Mouse (Mus musculus) CH12.LX (cell line): ENCODE measurements at regions not wholly inside any gene's neighbourhood (a gene's known extent, or its start where the extent isn't known, plus 50 kb on each side); places are given as distances from the start of the nearest gene placed in this dataset.

Experiments used
- DNase-seq: peaks from one replicate; pipeline ENCODE4 v3.0.0-alpha.2; 2013; ENCODE audit errors: extremely low read depth
- H3K27ac ChIP-seq: 2 replicates; pipeline ENCODE4 v1.5.1; 2012; ENCODE audit warnings: low read depth, mild to moderate bottlenecking, control low read depth, moderate library complexity; ENCODE audit not compliant: insufficient read depth
- H3K27me3 ChIP-seq: replicated peaks from 2 replicates; pipeline ENCODE3; 2012; ENCODE audit warnings: inconsistent platforms
- H3K36me3 ChIP-seq, 2 experiments: replicated peaks in 1 of 2; 2 replicates each; pipeline versions ENCODE3 to v1.6.1; 2012; ENCODE audit warnings: inconsistent platforms in 1 of 2, low read length in 1 of 2, mild to moderate bottlenecking in 1 of 2, mixed read lengths in 1 of 2, moderate library complexity in 1 of 2; ENCODE audit not compliant: control insufficient read depth in 1 of 2, insufficient read depth in 1 of 2
- H3K4me1 ChIP-seq, 2 experiments: 2 replicates each; pipeline ENCODE4 v1.6.1; 2012; ENCODE audit warnings: inconsistent platforms in 1 of 2, moderate library complexity in 1 of 2; ENCODE audit not compliant: insufficient read depth in 2 of 2, control insufficient read depth in 1 of 2
- H3K4me2 ChIP-seq: 2 replicates; pipeline ENCODE4 v1.6.1; 2012; ENCODE audit warnings: low read depth, mild to moderate bottlenecking, control low read depth; ENCODE audit not compliant: poor library complexity, insufficient read depth, severe bottlenecking
- H3K4me3 ChIP-seq, 3 experiments: fragments of 150-350 bp in 1 of 3; sonication (generic) in 1 of 3; replicated peaks in 1 of 3; 2 replicates each; pipeline versions ENCODE3 to v1.5.1; 2011 to 2012; ENCODE audit warnings: low read depth in 2 of 3, low read length in 2 of 3, mild to moderate bottlenecking in 2 of 3, moderate library complexity in 2 of 3, control low read depth in 1 of 3, improper control_type of control experiment in 1 of 3, inconsistent platforms in 1 of 3, mixed read lengths in 1 of 3; ENCODE audit not compliant: poor library complexity in 1 of 3
- H3K79me2 ChIP-seq: replicated peaks from 2 replicates; pipeline ENCODE4 v1.6.1; 2012; ENCODE audit warnings: mild to moderate bottlenecking, moderate library complexity; ENCODE audit not compliant: control insufficient read depth, poor library complexity, insufficient read depth, severe bottlenecking; ENCODE audit errors: extremely low read depth
- H3K9ac ChIP-seq: 2 replicates; pipeline ENCODE4 v1.6.1; 2012; ENCODE audit warnings: low read depth, mild to moderate bottlenecking, control low read depth, moderate library complexity; ENCODE audit not compliant: insufficient read depth
- H3K9me3 ChIP-seq: replicated peaks from 2 replicates; pipeline ENCODE3; 2012; ENCODE audit warnings: low read length, inconsistent platforms, mixed read lengths
- CHD1 ChIP-seq: IDR thresholded peaks from 2 replicates; pipeline ENCODE4 v1.6.1; 2012; ENCODE audit warnings: low read depth, low read length, improper control_type of control experiment, inconsistent platforms
- CHD2 ChIP-seq: IDR thresholded peaks from 2 replicates; pipeline ENCODE4 v1.6.1; 2011; ENCODE audit warnings: low read length, improper control_type of control experiment
- CTCF ChIP-seq, 2 experiments: IDR thresholded peaks in 1 of 2; conservative IDR thresholded peaks in 1 of 2; 2 replicates each; pipeline ENCODE4 v1.5.1; 2011 to 2012; ENCODE audit warnings: low read depth in 2 of 2, low read length in 2 of 2, improper control_type of control experiment in 1 of 2, inconsistent platforms in 1 of 2, mild to moderate bottlenecking in 1 of 2, moderate library complexity in 1 of 2
- GABPA ChIP-seq: IDR thresholded peaks from 2 replicates; pipeline ENCODE4 v1.6.1; 2012; ENCODE audit warnings: low read depth, low read length, improper control_type of control experiment, inconsistent platforms; ENCODE audit not compliant: insufficient replicate concordance
- JUN ChIP-seq: IDR thresholded peaks from 2 replicates; pipeline ENCODE4 v1.6.1; 2011; ENCODE audit warnings: low read depth, mild to moderate bottlenecking, low read length, improper control_type of control experiment, moderate library complexity; ENCODE audit not compliant: insufficient read depth
- JUND ChIP-seq: conservative IDR thresholded peaks from 2 replicates; pipeline ENCODE4 v1.6.1; 2011; ENCODE audit warnings: low read depth, low read length, improper control_type of control experiment
- MAFK ChIP-seq: IDR thresholded peaks from 2 replicates; pipeline ENCODE4 v1.6.1; 2011; ENCODE audit warnings: low read length, improper control_type of control experiment; ENCODE audit not compliant: insufficient replicate concordance
- MAZ ChIP-seq: IDR thresholded peaks from 2 replicates; pipeline ENCODE4 v1.6.1; 2012; ENCODE audit warnings: low read depth, mild to moderate bottlenecking, inconsistent platforms, low read length, improper control_type of control experiment, moderate library complexity
- MEF2A ChIP-seq: IDR thresholded peaks from 2 replicates; pipeline ENCODE4 v1.6.1; 2014; ENCODE audit warnings: low read depth, mild to moderate bottlenecking, inconsistent platforms, low read length, improper control_type of control experiment, borderline replicate concordance
- MYC ChIP-seq: IDR thresholded peaks from 2 replicates; pipeline ENCODE4 v1.6.1; 2011; ENCODE audit warnings: low read depth, mild to moderate bottlenecking, improper control_type of control experiment, low read length
- PAX5 ChIP-seq: IDR thresholded peaks from 2 replicates; pipeline ENCODE4 v1.6.1; 2012; ENCODE audit warnings: low read length, inconsistent platforms, mixed read lengths
- POLR2A ChIP-seq: IDR thresholded peaks from 2 replicates; pipeline ENCODE4 v1.6.1; 2011; ENCODE audit warnings: low read depth, mild to moderate bottlenecking, improper control_type of control experiment, low read length
- RCOR1 ChIP-seq: conservative IDR thresholded peaks from 2 replicates; pipeline ENCODE4 v1.6.1; 2012; ENCODE audit warnings: low read depth, mild to moderate bottlenecking, inconsistent platforms, low read length, improper control_type of control experiment
- SIN3A ChIP-seq: IDR thresholded peaks from 2 replicates; pipeline ENCODE4 v1.6.1; 2012; ENCODE audit warnings: low read length, improper control_type of control experiment, inconsistent platforms
- TCF12 ChIP-seq: IDR thresholded peaks from 2 replicates; pipeline ENCODE4 v1.6.1; 2014; ENCODE audit warnings: low read depth, mild to moderate bottlenecking, inconsistent platforms, low read length, improper control_type of control experiment
- USF2 ChIP-seq: conservative IDR thresholded peaks from 2 replicates; pipeline ENCODE4 v1.6.1; 2011; ENCODE audit warnings: low read depth, low read length, improper control_type of control experiment
- ZC3H11A ChIP-seq: IDR thresholded peaks from 2 replicates; pipeline ENCODE4 v1.6.1; 2012; ENCODE audit warnings: low read depth, mild to moderate bottlenecking, inconsistent platforms, low read length, improper control_type of control experiment
- ZKSCAN1 ChIP-seq: IDR thresholded peaks from 2 replicates; pipeline ENCODE4 v1.6.1; 2012; ENCODE audit warnings: low read depth, inconsistent platforms, low read length, improper control_type of control experiment, borderline replicate concordance
- ZNF384 ChIP-seq: IDR thresholded peaks from 2 replicates; pipeline ENCODE4 v1.6.1; 2012; ENCODE audit warnings: low read depth, low read length, improper control_type of control experiment, inconsistent platforms
- dilution Hi-C: fragments of 300-500 bp; cut with MboI; formaldehyde crosslinking; loops from 2 replicates; pipeline ENCODE4 v1.14.3; 2020; ENCODE audit warnings: low sequenced_read_pairs; ENCODE audit not compliant: extremely low pct_unique_long_range_greater_than_20kb, extremely low pct_ligation_motif_present
- in situ Hi-C: fragments of 300-500 bp; cut with MboI; formaldehyde crosslinking; loops from 3 replicates; pipeline ENCODE4 v1.14.3; 2019; ENCODE audit warnings: low sequenced_read_pairs, low pct_ligation_motif_present, low pct_unique_long_range_greater_than_20kb, mixed read lengths

DNA sequence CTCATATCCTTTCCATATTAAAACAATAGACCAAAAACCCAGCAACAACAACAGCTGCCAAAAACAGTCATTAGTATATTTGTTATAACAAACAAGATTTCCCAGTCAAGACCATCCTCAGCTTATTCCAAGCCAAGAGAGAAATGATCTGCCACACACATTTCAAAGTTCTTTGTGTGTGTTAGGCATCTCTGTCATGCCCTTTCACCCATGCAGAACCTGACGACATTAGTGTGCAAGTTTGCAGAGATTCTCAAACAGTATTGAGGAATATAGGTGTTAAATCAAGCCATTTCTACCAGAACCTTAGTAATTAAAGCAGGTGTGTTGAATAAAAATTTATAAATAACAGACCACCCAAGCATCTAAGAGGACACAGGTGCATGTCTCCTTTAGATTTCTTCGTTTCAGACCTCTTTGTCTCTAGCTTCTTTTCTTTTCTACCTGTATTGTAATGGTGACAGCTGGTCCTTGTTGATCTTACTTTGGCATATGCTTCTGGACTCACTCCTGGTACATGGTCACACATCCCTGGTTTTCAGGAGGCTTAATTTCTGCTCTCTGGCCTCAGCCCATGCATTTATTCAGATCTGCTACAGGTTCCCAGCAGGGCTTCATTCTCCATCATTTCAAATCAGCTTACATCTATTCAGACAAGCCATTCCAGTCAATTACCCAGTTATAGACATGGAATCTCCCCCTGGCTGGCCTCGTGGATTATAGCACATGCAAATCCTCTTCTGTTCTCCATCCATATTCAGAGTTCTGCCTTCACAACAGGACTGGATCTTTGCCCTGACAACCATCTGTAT, 766.3 kb upstream of the Cdh10 start:
- peaks cover 27% of the 10 kb centered on the region for H3K9me3 ChIP-seq
- in situ Hi-C loops (no loop called here), dilution Hi-C loops (no loop called here)
- H3K4me2 ChIP-seq, result no peak overlapping the region
- no peak overlapping the region for H3K27ac ChIP-seq
- no peaks in the 10 kb centered on the region for H3K36me3 ChIP-seq
- H3K4me1 ChIP-seq, result no peaks in the 10 kb centered on the region
- no peaks in the 10 kb centered on the region for H3K79me2 ChIP-seq
- TF ChIP-seq MYC (no peak), MAZ (no peak), TCF12 (no peak), CHD2 (no peak), GABPA (no peak), ZNF384 (no peak)
- H3K4me3 ChIP-seq, result no peak overlapping the region
- H3K27me3 ChIP-seq, result no peaks in the 10 kb centered on the region
- DNase-seq, result no peak
- H3K9ac ChIP-seq, result no peak overlapping the region

DNA sequence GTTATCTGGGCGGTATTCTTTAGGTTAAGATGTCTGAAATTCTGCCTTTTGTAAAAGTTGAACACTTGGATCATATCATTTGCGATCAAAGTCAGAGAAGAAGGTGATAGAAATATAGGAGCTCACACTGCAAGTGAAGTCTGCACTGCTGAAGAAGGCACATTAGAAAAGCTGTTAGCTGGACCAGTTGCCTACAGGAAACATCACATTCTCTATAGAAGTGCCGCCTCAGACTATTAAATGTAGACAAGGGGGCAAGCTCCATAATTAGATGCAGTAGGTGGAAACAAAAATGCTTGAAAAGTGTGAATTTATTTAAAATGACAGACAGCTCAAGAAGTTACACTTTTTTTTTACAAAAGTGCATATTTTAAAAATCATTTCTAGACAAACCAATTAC, 753.2 kb upstream of the Cdh10 start:
- H3K9me3 ChIP-seq, result peaks cover 29% of the 10 kb centered on the region
- TF ChIP-seq GABPA (no peak), JUND (no peak), POLR2A (no peak), RCOR1 (no peak), CTCF (conservative IDR thresholded peaks at IDR 0.05 in 1 of 2, IDR thresholded peaks at IDR 0.05 in 1 of 2; ENCODE audit: low read depth in 2 of 2, low read length in 2 of 2) (no peak), CHD2 (no peak), MEF2A (no peak), CHD1 (no peak), MAFK (no peak), MYC (no peak), USF2 (no peak), JUN (no peak), SIN3A (no peak), ZKSCAN1 (no peak), ZC3H11A (no peak), PAX5 (no peak)

More for the DNA sequence above, 753.2 kb upstream of the Cdh10 start:
- no peaks in the 10 kb centered on the region for H3K27me3 ChIP-seq
- H3K79me2 ChIP-seq, result no peaks in the 10 kb centered on the region
- no peak for DNase-seq
- no peak overlapping the region for H3K9ac ChIP-seq
- H3K4me3 ChIP-seq, result no peak overlapping the region
- H3K4me2 ChIP-seq, result no peak overlapping the region
- H3K36me3 ChIP-seq, result no peaks in the 10 kb centered on the region
- no peak overlapping the region for H3K27ac ChIP-seq
- dilution Hi-C loops, result no loop called here
- H3K4me1 ChIP-seq, result no peaks in the 10 kb centered on the region
- in situ Hi-C loops, result no loop called here
